Mouse (Mus musculus) forebrain, embryonic 14.5 days (tissue): ENCODE measurements around the gene Btbd19. TPM values are rescaled to one million over a fixed set of nuclear protein-coding genes. Genes with fewer than 3 reads are reported as not detected.

Experiments
- ATAC-seq: fragments of 200-750 bp; cut with Nextera tagmentation; 2 replicates; pipeline ENCODE4 v1.8.0; 2017; ENCODE audit warnings: mild to moderate bottlenecking, moderate library complexity
- DNase-seq: peaks from one replicate; pipeline ENCODE4 v3.0.0-alpha.2; 2015; ENCODE audit warnings: low spot score
- H3K27ac ChIP-seq: fragments of 300-500 bp; sonication (generic); 2 replicates; pipeline ENCODE4 v1.5.1; 2014; ENCODE audit warnings: low read depth, mild to moderate bottlenecking, control low read depth, low read length, moderate library complexity
- H3K27me3 ChIP-seq: fragments of 300-500 bp; sonication (generic); replicated peaks from 2 replicates; pipeline ENCODE4 v1.6.1; 2014; ENCODE audit warnings: low read length, control low read depth, mixed read lengths; ENCODE audit not compliant: control insufficient read depth, insufficient read depth
- H3K36me3 ChIP-seq: fragments of 300-500 bp; sonication (generic); 2 replicates; pipeline ENCODE4 v1.6.1; 2014; ENCODE audit warnings: low read length, control low read depth; ENCODE audit not compliant: control insufficient read depth, insufficient read depth
- H3K4me1 ChIP-seq: fragments of 300-500 bp; sonication (generic); 2 replicates; pipeline ENCODE4 v1.6.1; 2014; ENCODE audit warnings: antibody characterized with exemption, low read length, control low read depth; ENCODE audit not compliant: control insufficient read depth, insufficient read depth
- H3K4me2 ChIP-seq: fragments of 300-500 bp; sonication (generic); 2 replicates; pipeline ENCODE4 v1.6.1; 2014; ENCODE audit warnings: mild to moderate bottlenecking, control low read depth, low read length
- H3K4me3 ChIP-seq: fragments of 300-500 bp; sonication (generic); 2 replicates; pipeline ENCODE4 v1.5.1; 2014; ENCODE audit warnings: low read depth, low read length, control low read depth
- H3K9ac ChIP-seq: fragments of 300-500 bp; sonication (generic); 2 replicates; pipeline ENCODE4 v1.6.1; 2014; ENCODE audit warnings: mild to moderate bottlenecking, low read length, control low read depth, moderate library complexity
- H3K9me3 ChIP-seq: fragments of 300-500 bp; sonication (generic); replicated peaks from 2 replicates; pipeline ENCODE4 v1.6.1; 2016; ENCODE audit warnings: low read length, control low read depth, mixed read lengths; ENCODE audit not compliant: control insufficient read depth
- WGBS: fragments of 180-500 bp; shearing (Covaris S2); extraction: QIAGEN DNeasy Blood & Tissue Kit; methylation state at CpG from one replicate; pipeline ENCODE4 v1.1.7; 2014; 5-methylcytosine and 5-hydroxymethylcytosine counted together
- polyA plus RNA-seq: library from polyadenylated mRNA; unstranded; fragments of >200 nt; fragmentation: Nextera tagmentation; extraction: Ambion mirVana; gene quantifications from 2 replicates; pipeline ENCODE4 v1.2.1, GENCODE M21; 2014

Gene Btbd19
- polyA plus RNA-seq, 1 experiment from 2014 or later: 2.5 TPM

DNA sequence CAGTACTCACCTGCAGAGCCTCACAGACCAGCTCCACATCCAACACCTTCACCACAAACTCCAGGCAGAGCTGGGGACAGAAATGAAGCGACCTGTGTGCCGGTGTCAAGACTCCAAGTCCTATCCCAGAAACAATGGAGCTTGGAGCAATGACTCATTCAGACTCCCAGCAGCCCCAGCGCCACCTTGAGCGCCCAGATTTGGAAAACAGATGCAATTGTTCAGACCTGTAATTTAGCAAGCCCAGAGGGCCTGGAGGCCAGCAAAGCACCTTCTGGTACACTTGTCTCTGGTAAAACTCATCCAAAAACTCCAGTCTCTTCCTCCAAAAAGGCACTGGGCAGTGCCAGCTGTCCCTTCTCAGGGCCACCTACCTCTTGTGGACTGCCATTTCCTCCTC, 3.3 kb downstream of the Btbd19 start:
- Histone ChIP-seq H3K9me3 (no peaks in the 10 kb centered on the region), H3K4me1 (peaks cover 19% of the 10 kb centered on the region), H3K27me3 (no peaks in the 10 kb centered on the region), H3K36me3 (no peaks in the 10 kb centered on the region), H3K4me2 (no peak overlapping the region), H3K4me3 (no peak overlapping the region), H3K9ac (no peak overlapping the region), H3K27ac (no peak overlapping the region)
- no peak for ATAC-seq
- DNase-seq: no peak
- 84% methylated on average over 4 of the region's 4 CpGs for WGBS

DNA sequence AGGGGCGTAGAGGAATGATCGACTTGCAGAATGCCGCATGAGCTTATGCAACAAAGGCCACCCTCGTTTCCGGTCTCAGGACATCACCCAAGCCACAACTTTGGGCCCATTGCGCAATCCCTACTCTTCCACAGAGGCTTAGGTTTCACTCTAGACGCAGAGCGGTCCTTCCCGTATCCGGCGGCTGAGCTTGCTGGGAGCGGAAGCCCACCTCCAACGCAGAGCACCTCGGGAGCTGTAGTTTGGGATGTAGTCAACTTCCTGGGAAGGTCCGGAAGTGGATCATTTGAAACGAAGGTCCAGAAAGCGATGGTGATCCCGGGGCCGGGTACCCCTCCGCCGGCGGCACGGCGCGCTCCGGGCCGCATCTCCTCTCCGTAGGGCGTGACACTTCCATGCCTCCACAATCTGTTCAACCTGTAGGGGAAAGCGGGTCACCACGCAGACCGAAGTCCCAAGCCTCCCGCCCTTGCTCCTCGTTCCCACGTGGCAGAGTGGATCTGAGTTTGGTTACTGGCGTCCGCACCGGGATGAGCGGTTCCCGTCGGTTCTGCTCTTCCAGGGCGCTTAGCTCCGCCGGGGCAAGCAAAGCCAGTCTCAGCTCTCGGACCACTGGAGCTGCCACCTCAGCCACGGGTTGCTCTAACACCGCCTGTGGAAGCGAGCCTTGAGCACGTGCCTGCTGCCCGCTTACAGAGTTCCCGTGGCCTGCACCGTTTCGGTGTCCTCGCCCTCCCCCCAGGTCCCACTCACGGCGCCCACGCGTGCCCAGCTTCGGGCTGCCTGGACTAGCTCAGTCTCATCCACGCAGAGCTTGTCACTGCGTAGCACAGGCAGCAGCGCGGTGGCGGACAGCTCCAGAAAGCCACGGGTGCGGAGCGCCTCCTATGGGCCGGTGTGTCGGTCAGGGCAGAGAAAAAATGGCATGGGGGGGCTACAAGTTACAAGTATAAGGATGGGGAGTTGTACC, 4.8 kb downstream of the Btbd19 start:
- WGBS: under 1% methylated on average over 69 of the region's 69 CpGs
- ATAC-seq: peak; percentile 96
- no peaks in the 10 kb centered on the region for H3K27me3 ChIP-seq
- H3K9ac ChIP-seq: peak overlapping the region; percentile 86
- peaks cover 15% of the 10 kb centered on the region for H3K4me1 ChIP-seq
- peak overlapping the region; percentile 84 for H3K27ac ChIP-seq
- peak overlapping the region; percentile 100 for H3K4me2 ChIP-seq
- H3K9me3 ChIP-seq: no peaks in the 10 kb centered on the region
- peak; percentile 98 for DNase-seq
- peak overlapping the region; percentile 71 for H3K4me3 ChIP-seq
- H3K36me3 ChIP-seq: no peaks in the 10 kb centered on the region

DNA sequence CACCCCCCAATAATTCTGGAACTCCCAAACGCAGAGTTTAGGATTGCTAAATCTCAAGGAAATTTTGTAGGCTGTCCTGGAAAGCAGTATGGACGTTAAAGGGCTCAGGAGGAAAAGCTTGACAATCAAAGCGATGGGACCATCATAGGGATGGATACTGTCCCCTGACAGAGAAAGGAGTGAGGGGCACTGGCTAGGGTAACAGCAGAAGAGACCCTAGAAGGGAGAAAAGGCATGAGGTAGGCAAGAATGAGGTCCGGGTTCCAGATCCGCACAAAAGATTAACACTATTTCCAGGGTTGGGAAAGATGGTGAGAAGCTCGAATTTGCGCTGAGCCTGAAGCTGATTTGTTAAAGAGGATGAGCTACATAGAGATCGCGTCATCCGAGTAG, 5.5 kb downstream of the Btbd19 start:
- H3K27ac ChIP-seq: peak overlapping the region; percentile 84
- peak overlapping the region; percentile 71 for H3K4me3 ChIP-seq
- no peaks in the 10 kb centered on the region for H3K27me3 ChIP-seq
- peak overlapping the region; percentile 86 for H3K9ac ChIP-seq
- H3K36me3 ChIP-seq: no peaks in the 10 kb centered on the region
- H3K4me1 ChIP-seq: peaks cover 8% of the 10 kb centered on the region
- H3K4me2 ChIP-seq: peak overlapping the region; percentile 100
- no peaks in the 10 kb centered on the region for H3K9me3 ChIP-seq
- no peak for DNase-seq
- peak; percentile 35 for ATAC-seq
- 8% methylated on average over 10 of the region's 10 CpGs for WGBS

DNA sequence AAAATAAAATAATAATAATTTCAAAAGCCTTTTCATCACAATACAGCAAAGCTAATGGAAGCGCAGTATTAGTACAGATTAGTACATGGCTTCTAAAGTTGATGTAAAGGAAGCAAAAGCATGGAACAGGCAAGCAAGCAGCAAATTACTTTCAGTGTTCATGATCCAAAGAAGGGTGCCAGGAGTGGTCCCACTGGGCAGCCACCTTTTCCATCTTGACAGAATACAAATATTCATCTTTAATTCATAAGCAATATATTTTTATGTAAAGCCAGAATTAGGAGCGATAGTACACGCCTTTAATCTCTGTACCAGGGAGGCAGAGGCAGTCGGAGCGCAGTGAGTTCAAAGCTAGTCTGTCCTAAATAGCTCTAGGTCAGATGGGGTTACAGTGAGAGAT, 5.9 kb downstream of the Btbd19 start:
- DNase-seq (no peak), ATAC-seq (no peak)
- H3K27me3 ChIP-seq: no peaks in the 10 kb centered on the region
- H3K36me3 ChIP-seq: peaks cover under 1% of the 10 kb centered on the region; the same call in 1 of the 2 replicates
- peaks cover 6% of the 10 kb centered on the region for H3K4me1 ChIP-seq
- H3K4me2 ChIP-seq: peak overlapping the region; percentile 100
- H3K9me3 ChIP-seq: no peaks in the 10 kb centered on the region
- WGBS: 81% methylated on average over 5 of the region's 5 CpGs
- peak overlapping the region; percentile 71 for H3K4me3 ChIP-seq
- peak overlapping the region; percentile 84 for H3K27ac ChIP-seq
- peak overlapping the region; percentile 86 for H3K9ac ChIP-seq

DNA sequence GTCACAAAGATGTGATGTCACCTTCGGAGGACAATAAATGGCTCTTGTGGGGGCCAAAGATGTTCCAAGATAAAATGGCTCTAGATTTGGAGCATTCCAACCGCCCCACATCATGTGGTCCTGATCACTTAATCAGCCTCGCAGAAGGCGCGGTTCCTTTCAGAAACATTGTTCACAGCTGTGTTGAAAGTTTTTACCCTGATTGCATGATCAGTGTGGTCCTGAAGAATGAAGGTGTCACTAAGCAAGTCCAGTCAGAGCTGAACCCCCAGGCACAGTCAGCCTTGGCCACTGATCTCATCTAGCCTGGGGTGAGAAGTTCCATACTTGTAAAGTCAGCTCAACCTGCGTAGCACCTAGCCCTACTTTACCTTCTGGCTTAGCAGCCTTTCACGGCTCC, 7.6 kb downstream of the Btbd19 start:
- H3K27ac ChIP-seq: no peak overlapping the region
- H3K27me3 ChIP-seq: no peaks in the 10 kb centered on the region
- peaks cover 10% of the 10 kb centered on the region; the same call in 1 of the 2 replicates for H3K36me3 ChIP-seq
- H3K4me3 ChIP-seq: no peak overlapping the region
- no peaks in the 10 kb centered on the region for H3K9me3 ChIP-seq
- 96% methylated on average over 7 of the region's 7 CpGs for WGBS
- H3K4me1 ChIP-seq: peaks cover 6% of the 10 kb centered on the region
- no peak overlapping the region for H3K4me2 ChIP-seq
- no peak for DNase-seq
- ATAC-seq: no peak
- no peak overlapping the region for H3K9ac ChIP-seq

DNA sequence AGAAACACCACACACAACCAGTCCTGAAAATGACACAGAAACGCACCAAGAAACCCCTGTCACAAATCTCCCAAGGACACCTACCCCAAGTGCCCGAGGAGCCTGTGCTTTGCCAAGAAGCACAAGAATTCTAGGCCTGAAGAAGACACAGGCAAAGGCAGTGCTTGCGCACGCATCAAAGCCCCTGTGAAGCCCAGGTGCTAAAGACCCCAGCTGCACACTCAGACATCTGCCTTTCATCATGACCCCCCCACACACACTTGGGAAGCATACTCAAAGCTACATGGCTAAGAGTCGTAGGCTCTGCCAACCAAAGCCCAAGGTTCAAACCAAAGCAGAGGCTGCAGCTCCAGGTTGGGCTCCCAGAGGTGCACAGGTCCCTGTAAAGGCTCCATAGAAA, 9.9 kb downstream of the Btbd19 start:
- ATAC-seq: no peak
- WGBS: 87% methylated on average over 5 of the region's 5 CpGs
- Histone ChIP-seq H3K9ac (no peak overlapping the region), H3K27me3 (no peaks in the 10 kb centered on the region), H3K4me2 (no peak overlapping the region), H3K27ac (no peak overlapping the region), H3K36me3 (peaks cover 10% of the 10 kb centered on the region; the same call in 1 of the 2 replicates), H3K9me3 (no peaks in the 10 kb centered on the region), H3K4me3 (no peak overlapping the region), H3K4me1 (peaks cover 6% of the 10 kb centered on the region)
- no peak for DNase-seq

DNA sequence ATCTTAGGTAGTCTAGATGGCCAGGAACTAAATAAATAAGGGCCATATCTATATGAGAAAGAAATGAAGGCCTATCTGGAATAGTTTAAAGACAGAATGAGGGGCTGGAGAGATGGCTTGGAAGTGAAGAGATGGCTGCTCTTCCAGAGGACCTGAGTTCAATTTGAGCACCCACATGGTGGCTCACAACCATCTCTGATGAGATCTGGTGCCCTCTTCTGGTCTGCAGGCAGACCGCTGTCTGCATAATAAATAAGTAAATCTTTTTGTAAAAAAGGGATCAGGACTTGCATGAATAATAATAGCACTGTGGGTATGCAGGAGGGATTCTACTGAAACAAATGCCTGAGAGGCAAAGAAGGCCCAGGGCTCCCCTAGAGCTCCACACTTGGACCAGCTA, 12.3 kb downstream of the Btbd19 start:
- no peaks in the 10 kb centered on the region for H3K9me3 ChIP-seq
- H3K4me3 ChIP-seq: no peak overlapping the region
- no peaks in the 10 kb centered on the region for H3K27me3 ChIP-seq
- 69% methylated on average over 1 of the region's 1 CpGs for whole genome bisulfite sequencing
- no peak for ATAC-seq
- no peak overlapping the region for H3K4me2 ChIP-seq
- H3K27ac ChIP-seq: no peak overlapping the region
- H3K9ac ChIP-seq: no peak overlapping the region
- DNase-seq: no peak
- H3K4me1 ChIP-seq: no peaks in the 10 kb centered on the region
- H3K36me3 ChIP-seq: peaks cover 15% of the 10 kb centered on the region; the same call in 1 of the 2 replicates

DNA sequence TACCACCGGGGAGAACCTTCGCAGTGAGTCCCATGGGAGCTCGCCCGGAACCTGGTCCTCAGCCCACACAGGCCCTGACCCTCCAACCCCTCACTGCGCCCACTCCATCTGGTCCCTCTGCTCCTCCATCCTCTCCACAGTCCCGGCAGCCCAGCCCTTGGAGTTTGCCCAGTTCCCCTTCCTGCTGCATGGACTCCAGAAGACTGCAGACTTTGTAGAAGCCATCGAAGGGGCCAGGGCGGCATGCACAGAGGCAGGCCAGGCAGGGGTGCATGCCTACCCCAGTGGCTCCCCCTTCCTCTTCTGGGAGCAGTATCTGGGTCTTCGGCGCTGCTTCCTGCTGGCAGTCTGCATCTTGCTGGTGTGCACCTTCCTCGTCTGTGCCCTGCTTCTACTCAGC, 14.5 kb downstream of the Btbd19 start:
- DNase-seq (no peak), ATAC-seq (no peak)
- WGBS: 93% methylated on average over 9 of the region's 11 CpGs
- H3K9ac ChIP-seq: no peak overlapping the region
- no peaks in the 10 kb centered on the region for H3K27me3 ChIP-seq
- H3K36me3 ChIP-seq: peaks cover 21% of the 10 kb centered on the region; the same call in 1 of the 2 replicates
- no peaks in the 10 kb centered on the region for H3K4me1 ChIP-seq
- no peaks in the 10 kb centered on the region for H3K9me3 ChIP-seq
- H3K4me3 ChIP-seq: no peak overlapping the region
- no peak overlapping the region for H3K27ac ChIP-seq
- no peak overlapping the region for H3K4me2 ChIP-seq

DNA sequence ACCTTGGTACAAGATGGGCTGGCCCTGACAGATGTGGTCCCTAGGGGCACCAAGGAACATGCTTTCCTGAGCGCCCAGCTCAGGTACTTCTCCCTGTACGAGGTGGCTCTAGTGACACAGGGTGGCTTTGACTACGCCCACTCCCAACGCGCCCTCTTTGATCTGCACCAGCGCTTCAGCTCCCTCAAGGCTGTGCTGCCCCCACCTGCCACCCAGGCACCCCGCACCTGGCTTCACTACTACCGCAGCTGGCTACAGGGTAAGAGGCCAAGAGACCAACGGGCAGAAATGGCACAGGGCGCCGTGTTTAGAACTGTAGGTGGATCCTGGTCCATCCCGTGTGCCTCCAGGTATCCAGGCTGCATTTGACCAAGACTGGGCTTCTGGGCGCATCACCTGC, 15.3 kb downstream of the Btbd19 start:
- Histone ChIP-seq H3K27ac (no peak overlapping the region), H3K9ac (no peak overlapping the region), H3K4me1 (no peaks in the 10 kb centered on the region), H3K27me3 (no peaks in the 10 kb centered on the region), H3K4me2 (no peak overlapping the region), H3K4me3 (no peak overlapping the region), H3K9me3 (no peaks in the 10 kb centered on the region), H3K36me3 (peaks cover 21% of the 10 kb centered on the region; the same call in 1 of the 2 replicates)
- DNase-seq (no peak), ATAC-seq (no peak)
- 92% methylated on average over 13 of the region's 13 CpGs for WGBS
